Mouse (Mus musculus): ENCODE results near the gene Trip12. TPM values are rescaled to one million over a fixed set of nuclear protein-coding genes. Genes with fewer than 3 reads are reported as not detected.

The Trip12 gene
- total RNA-seq, 2 experiments from 2014 or later, result 196 to 201 TPM

- no peak for DNase-seq (ENCODE audit: low spot score in 2 of 2)
- H3K4me3 ChIP-seq, result no peak overlapping the region
- no peak overlapping the region for H3K27ac ChIP-seq
- TF ChIP-seq CTCF (conservative IDR thresholded peaks at IDR 0.05), result no peak
Measured at GRCm38 (mm10) chr1:84817596-84817995, 22.7 kb downstream of the Trip12 start.

GRCm38 (mm10) chr1:84803788-84804187, 36.5 kb downstream of the Trip12 start:
- Histone ChIP-seq H3K4me3 (no peak overlapping the region), H3K27ac (no peak overlapping the region)

DNA sequence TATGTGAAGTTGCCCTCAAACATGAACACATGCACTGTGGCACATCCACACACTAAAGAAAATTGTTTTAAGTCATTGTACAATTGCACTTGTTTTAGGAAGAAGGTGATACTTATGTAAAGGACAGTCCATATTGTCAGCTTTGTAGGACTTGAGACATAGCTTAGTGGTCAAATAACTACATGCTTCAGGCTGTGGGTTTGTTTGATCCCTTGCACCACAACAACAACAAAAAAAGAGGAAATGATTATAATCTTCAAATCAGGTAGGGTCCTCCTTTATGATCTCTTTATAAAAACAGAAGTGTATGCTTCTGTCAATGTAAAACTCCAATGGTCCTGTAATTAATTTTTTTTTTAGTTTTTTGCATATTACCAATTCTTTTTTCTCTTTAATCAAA, 41.1 kb downstream of the Trip12 start:
- Histone ChIP-seq H3K4me3 (no peak overlapping the region), H3K27ac (no peak overlapping the region)
- DNase-seq (ENCODE audit: low spot score in 2 of 2), result no peak
- no peak for TF ChIP-seq CTCF (conservative IDR thresholded peaks at IDR 0.05)

More at GRCm38 (mm10) chr1:84803788-84804187, 36.5 kb downstream of the Trip12 start:
- TF ChIP-seq CTCF (conservative IDR thresholded peaks at IDR 0.05), result no peak
- no peak for DNase-seq (ENCODE audit: low spot score in 2 of 2)

- Histone ChIP-seq H3K27ac (no peak overlapping the region), H3K4me3 (no peak overlapping the region)
- no peak for DNase-seq (ENCODE audit: low spot score in 2 of 2)
- TF ChIP-seq CTCF (conservative IDR thresholded peaks at IDR 0.05), result no peak
Measured at GRCm38 (mm10) chr1:84795335-84795734, 45.0 kb downstream of the Trip12 start.

- DNase-seq (ENCODE audit: low spot score in 2 of 2), result no peak
- no peak overlapping the region for H3K4me3 ChIP-seq
- no peak for TF ChIP-seq CTCF (conservative IDR thresholded peaks at IDR 0.05)
- H3K27ac ChIP-seq, result no peak overlapping the region
Measured at GRCm38 (mm10) chr1:84791393-84791792, 48.9 kb downstream of the Trip12 start.

DNA sequence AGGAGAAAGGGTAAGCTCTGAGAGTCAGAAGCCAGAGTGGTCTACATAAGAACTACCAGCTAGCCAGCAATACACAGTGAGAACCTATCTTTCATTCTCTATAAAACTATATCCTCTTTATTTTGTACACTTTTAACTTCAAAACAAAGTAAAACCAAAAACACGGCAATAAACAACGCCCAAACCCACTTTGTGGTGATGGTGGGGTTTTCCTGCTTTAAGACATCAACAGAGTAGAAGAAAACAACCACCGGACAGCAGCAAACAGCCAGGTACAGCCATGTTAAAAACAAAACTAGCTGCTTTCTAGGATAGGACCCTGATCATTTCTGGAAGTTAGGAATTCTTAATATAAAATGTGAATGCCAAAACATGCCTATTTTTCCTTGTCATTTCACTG, 59.7 kb downstream of the Trip12 start:
- Histone ChIP-seq H3K27ac (no peak overlapping the region), H3K4me3 (no peak overlapping the region)
- no peak for TF ChIP-seq CTCF (conservative IDR thresholded peaks at IDR 0.05)
- DNase-seq (ENCODE audit: low spot score in 2 of 2), result no peak

- no peak for TF ChIP-seq CTCF (conservative IDR thresholded peaks at IDR 0.05)
- no peak for DNase-seq (ENCODE audit: low spot score in 2 of 2)
- Histone ChIP-seq H3K27ac (no peak overlapping the region), H3K4me3 (no peak overlapping the region)
Measured at GRCm38 (mm10) chr1:84777455-84777854, 62.9 kb downstream of the Trip12 start.

DNA sequence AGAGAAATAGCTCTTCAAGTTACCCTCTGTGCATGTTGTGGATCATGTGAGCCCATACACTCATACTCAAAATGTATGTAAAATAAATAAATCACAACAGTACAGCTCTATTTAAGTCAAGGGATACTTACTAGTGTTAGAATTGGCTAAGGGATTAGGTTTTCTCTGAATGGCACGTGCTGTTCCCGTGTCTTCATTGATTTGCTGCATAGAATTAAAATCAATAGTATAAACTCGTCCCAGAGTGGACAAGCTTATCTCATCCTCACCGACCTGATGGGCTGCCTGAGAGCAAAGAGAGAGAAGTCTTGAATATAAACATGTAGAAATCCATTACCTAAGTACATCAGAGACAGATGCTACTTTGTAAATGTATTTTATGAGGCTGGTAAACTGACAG, 81.5 kb downstream of the Trip12 start:
- no peak for DNase-seq (ENCODE audit: low spot score in 2 of 2)
- Histone ChIP-seq H3K27ac (no peak overlapping the region), H3K4me3 (no peak overlapping the region)
- no peak for TF ChIP-seq CTCF (conservative IDR thresholded peaks at IDR 0.05)

DNA sequence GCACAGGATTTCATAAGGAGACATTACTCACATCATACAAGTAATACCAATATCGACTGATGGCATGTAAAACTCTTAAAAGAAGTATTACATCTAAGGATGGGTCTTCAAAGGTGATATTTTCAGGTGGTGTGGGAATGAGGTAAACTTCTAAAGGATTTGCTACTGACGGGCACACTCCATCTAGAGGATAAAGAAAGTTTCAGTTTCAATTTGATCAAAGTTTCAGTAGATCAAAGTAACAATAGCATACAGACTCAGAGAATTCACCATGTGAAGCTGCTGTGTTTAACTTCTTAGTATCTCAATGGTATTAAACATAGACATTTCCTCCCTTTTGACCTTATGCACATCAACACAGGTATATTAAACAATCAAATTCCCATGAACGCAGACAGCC, 98.2 kb downstream of the Trip12 start:
- Histone ChIP-seq H3K27ac (no peak overlapping the region), H3K4me3 (no peak overlapping the region)
- DNase-seq (ENCODE audit: low spot score in 2 of 2), result no peak
- TF ChIP-seq CTCF (conservative IDR thresholded peaks at IDR 0.05), result no peak

DNA sequence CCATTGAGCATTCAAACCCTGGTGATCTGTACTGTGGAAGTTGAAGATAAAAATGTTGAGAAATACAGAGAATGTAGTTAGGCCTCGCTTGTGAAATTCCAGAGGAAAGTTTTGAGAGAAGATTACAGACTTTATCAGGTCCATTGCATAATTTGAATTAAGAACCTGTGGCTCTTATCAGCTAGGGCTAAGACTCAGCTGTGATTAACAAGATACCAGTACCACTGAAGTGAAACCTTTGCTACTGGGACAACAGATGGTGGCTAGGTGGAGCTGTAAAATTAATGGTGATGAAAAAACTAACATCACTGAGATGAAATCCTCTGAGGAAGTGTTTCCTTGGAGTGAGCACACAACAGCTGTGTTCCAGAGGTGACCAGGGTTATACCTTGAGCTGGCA, 100.2 kb downstream of the Trip12 start:
- DNase-seq (ENCODE audit: low spot score in 2 of 2), result no peak
- Histone ChIP-seq H3K27ac (no peak overlapping the region), H3K4me3 (no peak overlapping the region)
- no peak for TF ChIP-seq CTCF (conservative IDR thresholded peaks at IDR 0.05)

- no peak for DNase-seq (ENCODE audit: low spot score in 2 of 2)
- Histone ChIP-seq H3K27ac (no peak overlapping the region), H3K4me3 (no peak overlapping the region)
- TF ChIP-seq CTCF (conservative IDR thresholded peaks at IDR 0.05), result no peak
Measured at GRCm38 (mm10) chr1:84737097-84737496, 103.2 kb downstream of the Trip12 start.

DNA sequence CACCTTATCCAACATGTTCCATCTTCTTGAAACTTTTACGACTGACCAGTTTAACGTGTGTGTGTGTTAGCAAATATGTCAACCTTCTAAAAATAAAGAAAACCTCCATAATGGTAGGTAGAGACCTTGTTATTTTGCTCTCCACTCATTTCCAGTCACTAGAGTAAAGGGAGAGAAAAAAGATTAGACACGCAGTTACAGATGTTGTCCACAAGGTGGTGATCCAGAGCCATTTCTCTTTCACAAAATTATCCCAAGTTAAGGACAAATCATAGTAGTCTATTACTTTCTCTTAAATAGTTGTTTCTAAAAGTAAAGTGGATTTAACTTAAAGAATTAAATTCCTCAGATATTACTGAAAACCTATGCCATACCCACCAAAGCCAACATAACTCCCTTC, 106.5 kb downstream of the Trip12 start:
- H3K27ac ChIP-seq, result no peak overlapping the region
- no peak for DNase-seq (ENCODE audit: low spot score in 2 of 2)

GRCm38 (mm10) chr1:84731763-84732162, 108.6 kb downstream of the Trip12 start:
- no peak for TF ChIP-seq CTCF (conservative IDR thresholded peaks at IDR 0.05)
- Histone ChIP-seq H3K27ac (no peak overlapping the region), H3K4me3 (no peak overlapping the region)
- DNase-seq (ENCODE audit: low spot score in 2 of 2), result no peak

More for the DNA sequence above, 106.5 kb downstream of the Trip12 start:
- H3K4me3 ChIP-seq, result no peak overlapping the region
- peak; percentile 93 for TF ChIP-seq CTCF (conservative IDR thresholded peaks at IDR 0.05)

DNA sequence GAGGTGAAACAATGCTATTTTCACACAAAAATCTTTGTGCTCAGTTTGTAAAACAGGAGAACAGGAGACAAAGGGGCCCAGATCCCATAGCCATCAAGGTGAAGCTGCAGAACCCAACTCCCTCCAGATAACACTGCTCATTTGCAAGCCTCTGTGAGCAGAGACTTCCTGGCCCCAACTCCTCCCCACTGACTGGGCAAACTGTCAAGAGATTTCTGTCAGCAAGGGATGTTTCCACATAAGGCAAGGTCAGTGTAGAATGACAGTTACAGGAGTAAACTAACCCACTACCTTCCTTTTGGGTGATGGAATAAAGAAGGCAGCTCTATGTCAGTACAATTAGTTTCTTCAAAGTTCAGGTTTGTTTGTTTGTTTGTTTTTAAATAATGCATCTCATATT, 117.5 kb downstream of the Trip12 start:
- DNase-seq (ENCODE audit: low spot score in 2 of 2), result no peak
- H3K27ac ChIP-seq, result no peak overlapping the region
- H3K4me3 ChIP-seq, result no peak overlapping the region
- no peak for TF ChIP-seq CTCF (conservative IDR thresholded peaks at IDR 0.05)

GRCm38 (mm10) chr1:84722371-84722770, 117.9 kb downstream of the Trip12 start:
- DNase-seq (ENCODE audit: low spot score in 2 of 2), result no peak
- TF ChIP-seq CTCF (conservative IDR thresholded peaks at IDR 0.05), result no peak

More at GRCm38 (mm10) chr1:84722371-84722770, 117.9 kb downstream of the Trip12 start:
- Histone ChIP-seq H3K27ac (no peak overlapping the region), H3K4me3 (no peak overlapping the region)

All from layer of hippocampus, adult 2 months (tissue).